Mouse (Mus musculus) stomach, embryonic 16.5 days (tissue): Measurements from ENCODE around the gene Dedd2. TPM values are rescaled to one million over a fixed set of nuclear protein-coding genes. Genes with fewer than 3 reads are reported as not detected.
A peak's percentile ranks its signal among the peaks of the same experiment; 100 is the strongest.
"Not testable (repeated sequence)": the region's sequence is repeated elsewhere in the genome, so short reads cannot be mapped to it uniquely, and the experiment has no call there.

Experiments
- ATAC-seq: fragments of 200-750 bp; cut with Nextera tagmentation; 2 replicates; pipeline ENCODE4 v1.8.0; 2017; ENCODE audit warnings: moderate number of reproducible peaks, moderate TSS enrichment; ENCODE audit not compliant: insufficient read depth, low FRiP score
- H3K27ac ChIP-seq: fragments of 300-500 bp; sonication (generic); 2 replicates; pipeline ENCODE4 v1.5.1; 2014; ENCODE audit warnings: low read length
- H3K27me3 ChIP-seq: fragments of 300-500 bp; sonication (generic); 2 replicates; pipeline ENCODE4 v1.6.1; 2014; ENCODE audit warnings: low read length, control low read depth, mixed read lengths; ENCODE audit not compliant: control insufficient read depth, insufficient read depth
- H3K36me3 ChIP-seq: fragments of 300-500 bp; sonication (generic); 2 replicates; pipeline ENCODE4 v1.6.1; 2014; ENCODE audit warnings: low read length; ENCODE audit not compliant: control insufficient read depth, insufficient read depth
- H3K4me1 ChIP-seq: fragments of 300-500 bp; sonication (generic); 2 replicates; pipeline ENCODE4 v1.6.1; 2014; ENCODE audit warnings: low read length, control low read depth, mixed read lengths; ENCODE audit not compliant: control insufficient read depth, insufficient read depth
- H3K4me2 ChIP-seq: fragments of 300-500 bp; sonication (generic); 2 replicates; pipeline ENCODE4 v1.6.1; 2014; ENCODE audit warnings: low read depth, low read length, mixed read lengths
- H3K4me3 ChIP-seq: fragments of 300-500 bp; sonication (generic); replicated peaks from 2 replicates; pipeline ENCODE4 v1.5.1; 2014; ENCODE audit warnings: mild to moderate bottlenecking, low read length
- H3K9ac ChIP-seq: fragments of 300-500 bp; sonication (generic); 2 replicates; pipeline ENCODE4 v1.6.1; 2014; ENCODE audit warnings: low read length
- H3K9me3 ChIP-seq: fragments of 300-500 bp; sonication (generic); replicated peaks from 2 replicates; pipeline ENCODE4 v1.6.1; 2016; ENCODE audit warnings: low read length, control low read depth; ENCODE audit not compliant: control insufficient read depth
- WGBS: fragments of 180-500 bp; shearing (Covaris S2); extraction: QIAGEN DNeasy Blood & Tissue Kit; methylation state at CpG from one replicate; pipeline ENCODE4 v1.1.7; 2014; 5-methylcytosine and 5-hydroxymethylcytosine counted together
- polyA plus RNA-seq: library from polyadenylated mRNA; unstranded; fragments of >200 nt; fragmentation: Nextera tagmentation; extraction: Ambion mirVana; gene quantifications from 2 replicates; pipeline ENCODE4 v1.2.1, GENCODE M21; 2015

Gene Dedd2
- 9.1 and 9.7 TPM in 2 replicates for polyA plus RNA-seq

DNA sequence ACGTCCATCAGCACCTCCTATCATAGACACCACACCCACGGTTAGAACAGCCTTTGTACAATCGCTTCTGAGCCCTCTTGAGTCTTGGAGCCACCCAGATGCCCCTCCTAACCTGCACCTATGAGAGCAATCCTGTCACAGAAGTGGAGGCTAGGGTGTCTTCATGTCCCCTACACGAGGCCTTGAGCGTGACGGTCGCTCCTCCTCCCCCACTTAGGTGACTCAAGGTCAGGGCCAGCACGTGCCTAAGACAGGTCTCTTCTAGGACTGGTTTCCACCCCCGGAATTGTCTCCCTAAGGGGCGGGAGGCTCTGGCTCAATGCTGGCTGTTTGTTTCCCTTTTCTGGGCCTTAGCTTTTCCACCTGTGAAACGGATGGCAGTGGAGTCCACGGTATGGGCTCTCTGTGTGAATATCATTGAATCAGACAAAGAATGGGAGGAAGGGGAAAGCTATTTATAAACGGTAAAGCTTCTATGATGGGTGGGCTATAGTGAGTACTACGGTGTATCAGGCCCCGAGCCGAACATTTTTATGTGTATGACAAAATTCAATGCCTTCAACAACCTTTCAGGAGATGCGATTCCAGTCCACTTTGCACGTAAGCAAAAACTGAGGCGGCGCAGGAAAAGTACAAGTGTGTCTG is at the start of gene Dedd2:
TSS of gene Dedd2 (minus strand) at position 159 of the 645 bp plus-strand sequence.
- H3K27me3 ChIP-seq: no peaks in the 10 kb centered on the region
- 5% methylated on average over 20 of the region's 20 CpGs for WGBS
- H3K4me2 ChIP-seq: peak within 1 kb of the TSS; percentile 68
- peaks cover 5% of the 10 kb centered on the region; the same call in 1 of the 2 replicates for H3K36me3 ChIP-seq
- H3K9me3 ChIP-seq: no peaks in the 10 kb centered on the region
- peak within 1 kb of the TSS; percentile 88 for H3K27ac ChIP-seq
- H3K9ac ChIP-seq: peak within 1 kb of the TSS; percentile 83
- peak within 1 kb of the TSS; percentile 72 for H3K4me3 ChIP-seq
- ATAC-seq: no peak
- H3K4me1 ChIP-seq: peaks cover 29% of the 10 kb centered on the region

DNA sequence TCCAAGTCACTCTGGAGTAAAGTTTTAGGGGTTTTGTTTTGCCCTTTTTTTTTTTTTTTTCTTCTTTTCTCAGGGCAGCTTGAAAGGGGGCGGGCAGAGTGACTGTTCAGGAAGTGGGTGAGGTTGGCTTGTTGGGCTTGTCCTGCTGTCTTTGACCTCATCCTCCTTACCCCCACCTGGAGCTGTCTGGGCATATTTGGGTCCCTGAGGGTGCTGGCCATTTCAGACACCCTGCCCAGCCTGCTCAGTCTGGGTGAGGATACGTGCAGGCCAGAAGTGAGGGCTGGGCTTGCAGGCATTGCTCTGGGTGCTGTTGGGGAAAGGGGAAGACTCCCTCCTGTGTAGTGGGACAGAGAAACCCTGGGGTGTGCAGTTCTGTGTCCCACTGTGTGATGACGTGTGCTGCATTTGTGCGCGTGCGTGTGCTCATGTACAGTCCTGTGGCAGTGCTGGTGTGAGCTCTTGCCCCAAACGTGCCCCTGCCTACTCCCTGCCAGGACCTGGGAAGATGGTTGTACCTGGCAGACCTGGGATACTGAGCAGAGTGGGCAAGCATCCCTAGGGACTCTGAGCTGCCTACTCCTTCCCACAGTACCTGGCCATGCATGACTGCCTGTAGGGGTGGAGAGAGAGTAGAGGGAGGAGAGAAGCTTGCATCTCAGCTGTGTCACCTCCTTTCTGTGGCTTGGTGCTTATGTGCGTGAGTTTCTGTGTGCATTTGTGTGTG is 49.3 kb upstream of the Dedd2 start:
- H3K36me3 ChIP-seq: peaks cover 14% of the 10 kb centered on the region; the same call in 1 of the 2 replicates
- H3K27me3 ChIP-seq: no peaks in the 10 kb centered on the region
- peaks cover 30% of the 10 kb centered on the region for H3K4me1 ChIP-seq
- peak overlapping the region; percentile 90 for H3K27ac ChIP-seq
- no peak for ATAC-seq
- peak overlapping the region; percentile 83 for H3K4me2 ChIP-seq
- WGBS: 80% methylated on average over 8 of the region's 8 CpGs
- H3K9me3 ChIP-seq: no peaks in the 10 kb centered on the region
- peak overlapping the region; percentile 89 for H3K4me3 ChIP-seq
- H3K9ac ChIP-seq: peak overlapping the region; percentile 95

DNA sequence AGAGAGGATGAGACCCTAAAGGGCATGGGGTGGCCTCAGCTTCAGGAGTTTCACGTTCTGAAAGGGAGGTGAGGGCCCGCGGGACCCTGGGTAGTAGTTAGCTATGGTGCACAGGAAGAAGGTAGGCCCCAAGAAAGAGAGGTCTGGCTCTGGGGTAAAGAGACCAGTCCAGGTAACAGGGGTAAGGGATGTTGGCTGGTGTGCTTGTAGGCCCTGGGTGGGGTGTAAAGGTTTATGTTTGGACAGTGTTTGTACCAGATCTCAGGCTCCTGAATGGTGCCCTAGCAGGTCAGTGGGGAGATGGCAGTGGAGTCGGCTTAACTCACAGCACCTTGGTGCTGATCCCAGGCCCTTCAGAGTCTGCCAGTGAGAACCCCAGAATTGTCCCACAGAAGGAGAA is 48.6 kb upstream of the Dedd2 start:
- ATAC-seq: no peak
- peak overlapping the region; percentile 89 for H3K4me3 ChIP-seq
- no peaks in the 10 kb centered on the region for H3K9me3 ChIP-seq
- H3K9ac ChIP-seq: peak overlapping the region; percentile 95
- peaks cover 25% of the 10 kb centered on the region for H3K4me1 ChIP-seq
- H3K27ac ChIP-seq: peak overlapping the region; percentile 90
- peaks cover 14% of the 10 kb centered on the region; the same call in 1 of the 2 replicates for H3K36me3 ChIP-seq
- peak overlapping the region; percentile 83 for H3K4me2 ChIP-seq
- WGBS: 38% methylated on average over 4 of the region's 4 CpGs
- no peaks in the 10 kb centered on the region for H3K27me3 ChIP-seq

DNA sequence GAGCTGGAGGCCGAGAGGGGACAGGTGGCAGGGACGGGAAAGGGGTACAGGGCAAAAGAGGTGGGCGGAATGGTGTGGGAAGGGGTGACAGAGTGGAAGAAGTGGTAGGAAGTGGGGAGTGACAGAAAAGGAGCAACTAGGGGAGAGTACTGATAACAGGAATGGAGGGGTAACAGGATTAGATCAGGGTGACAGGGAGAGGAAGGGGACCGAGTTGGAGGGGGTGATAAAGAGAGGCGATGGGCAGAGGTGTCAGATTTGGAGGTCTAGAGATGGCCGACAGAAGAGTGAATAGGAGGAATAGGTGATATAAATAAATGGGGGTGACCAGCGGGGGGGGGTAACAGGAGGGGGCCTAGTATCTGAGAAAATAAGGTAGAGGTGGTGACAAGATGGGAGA is 48.2 kb upstream of the Dedd2 start:
- Histone ChIP-seq H3K4me1 (peaks cover 21% of the 10 kb centered on the region), H3K27me3 (no peaks in the 10 kb centered on the region), H3K9ac (peak overlapping the region; percentile 95), H3K27ac (peak overlapping the region; percentile 90), H3K9me3 (no peaks in the 10 kb centered on the region), H3K4me2 (peak overlapping the region; percentile 83), H3K4me3 (peak overlapping the region; percentile 89), H3K36me3 (peaks cover 14% of the 10 kb centered on the region; the same call in 1 of the 2 replicates)
- 1% methylated on average over 7 of the region's 7 CpGs for WGBS
- ATAC-seq: no peak

DNA sequence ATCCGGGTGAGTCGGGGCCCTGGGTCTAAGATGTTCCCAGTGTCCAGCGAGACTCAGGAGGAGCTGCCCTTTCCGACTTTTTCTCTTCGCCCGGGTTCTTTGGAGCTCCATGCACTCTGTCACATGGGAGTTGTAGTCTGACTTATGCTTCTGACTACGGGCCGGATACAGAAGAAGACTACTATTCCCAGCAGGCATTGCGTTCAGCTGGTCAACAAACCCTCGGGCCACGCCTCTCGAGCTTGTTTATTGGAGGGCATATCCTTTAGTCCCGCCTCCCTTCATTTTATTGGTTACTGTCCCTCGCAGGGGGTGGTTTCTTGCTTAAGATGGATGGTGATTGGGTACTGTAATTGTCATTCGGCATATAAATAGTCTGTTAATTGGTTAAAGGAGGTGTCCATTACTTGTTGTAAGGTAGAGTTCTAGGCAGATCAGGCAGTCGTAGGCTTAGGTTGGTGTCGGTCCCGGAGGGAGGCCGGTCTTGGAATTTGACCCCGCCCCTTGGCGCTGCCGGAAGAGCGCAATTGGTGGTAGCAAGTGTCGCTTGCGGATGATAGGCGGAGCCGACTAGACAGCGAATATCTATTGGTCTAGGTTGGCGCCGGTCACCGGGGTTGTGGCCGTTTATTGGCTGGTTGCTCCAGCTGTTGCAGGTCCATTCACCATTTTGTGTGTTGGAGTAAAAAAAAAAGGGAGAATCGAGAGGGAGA is 47.5 kb upstream of the Dedd2 start:
- Histone ChIP-seq H3K9ac (peak overlapping the region; percentile 95), H3K9me3 (no peaks in the 10 kb centered on the region), H3K4me3 (peak overlapping the region; percentile 89), H3K27ac (peak overlapping the region; percentile 95), H3K27me3 (no peaks in the 10 kb centered on the region), H3K4me2 (peak overlapping the region; percentile 83), H3K36me3 (peaks cover 14% of the 10 kb centered on the region; the same call in 1 of the 2 replicates), H3K4me1 (peaks cover 17% of the 10 kb centered on the region)
- ATAC-seq: peak; percentile 94
- under 1% methylated on average over 33 of the region's 33 CpGs for WGBS

DNA sequence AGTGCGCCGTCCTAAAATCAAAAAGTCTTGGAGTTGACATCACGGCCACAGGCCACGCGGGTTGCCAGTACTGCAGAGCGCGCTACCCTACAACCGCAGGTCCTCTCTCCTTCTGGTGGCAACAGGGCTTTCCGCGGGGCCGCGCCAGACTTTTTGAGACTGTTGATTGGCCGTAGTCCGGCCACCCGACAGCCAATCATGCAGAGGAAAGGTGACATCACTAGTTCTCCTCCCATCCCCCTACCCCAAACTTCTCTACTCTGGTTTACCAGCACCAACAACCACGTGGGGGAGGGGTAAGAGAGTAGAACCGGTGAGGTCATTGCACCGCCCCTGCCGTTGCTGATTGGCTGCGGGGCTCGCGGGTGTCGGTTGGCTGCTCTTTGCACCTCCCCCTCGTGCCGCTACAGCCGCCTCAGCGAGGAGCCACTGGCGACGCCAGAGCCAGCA is 46.9 kb upstream of the Dedd2 start, which contains the start of gene Cic:
TSS of gene Cic (plus strand) at position 404 of the 450 bp plus-strand sequence.
- H3K4me3 ChIP-seq: peak within 1 kb of the TSS; percentile 89
- peak within 1 kb of the TSS; percentile 95 for H3K9ac ChIP-seq
- peaks cover 17% of the 10 kb centered on the region for H3K4me1 ChIP-seq
- H3K27ac ChIP-seq: peak within 1 kb of the TSS; percentile 95
- H3K27me3 ChIP-seq: no peaks in the 10 kb centered on the region
- peaks cover 13% of the 10 kb centered on the region; the same call in 1 of the 2 replicates for H3K36me3 ChIP-seq
- H3K4me2 ChIP-seq: peak within 1 kb of the TSS; percentile 83
- peak; percentile 88 for ATAC-seq
- 0% methylated on average over 29 of the region's 29 CpGs for WGBS
- no peaks in the 10 kb centered on the region for H3K9me3 ChIP-seq

DNA sequence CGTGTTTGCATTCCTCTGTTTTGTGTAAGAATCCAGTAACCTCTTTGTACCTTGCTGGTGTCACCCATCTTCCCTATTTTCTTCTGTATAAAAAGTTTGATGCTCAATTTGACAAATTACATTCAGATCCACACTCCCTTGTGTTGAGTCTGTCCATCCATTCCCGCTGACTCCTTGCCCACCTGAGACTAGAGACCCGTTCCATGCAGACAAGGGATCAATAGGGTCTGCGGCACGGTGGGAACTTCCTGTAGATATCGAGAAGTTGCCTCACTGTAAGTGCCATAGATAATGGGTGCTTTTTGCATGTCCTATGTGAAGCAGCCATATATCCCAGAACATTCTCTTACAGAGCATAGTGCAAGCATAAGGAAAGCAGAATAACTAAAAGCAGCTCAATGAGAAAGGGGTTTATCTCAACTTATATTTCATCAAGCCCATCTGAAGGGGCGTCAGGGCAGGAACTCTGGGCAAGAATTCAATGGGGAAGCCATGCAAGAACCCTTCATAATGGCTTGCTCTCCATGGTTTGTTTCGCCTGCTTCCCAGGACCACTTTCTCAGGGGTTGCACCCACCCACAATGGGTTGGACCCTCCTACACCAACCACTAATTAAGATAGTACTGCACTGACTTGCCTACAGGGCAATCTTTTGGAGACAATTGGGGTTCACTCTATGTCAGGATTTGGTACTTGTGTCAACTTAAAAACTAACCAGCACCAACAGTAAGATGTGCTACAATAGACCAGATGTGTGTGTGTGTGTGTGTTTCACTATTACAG is 46.0 kb upstream of the Dedd2 start:
- 85% methylated on average over 8 of the region's 8 CpGs for WGBS
- Histone ChIP-seq H3K36me3 (peaks cover 3% of the 10 kb centered on the region; the same call in 1 of the 2 replicates), H3K4me3 (no peak overlapping the region)

DNA sequence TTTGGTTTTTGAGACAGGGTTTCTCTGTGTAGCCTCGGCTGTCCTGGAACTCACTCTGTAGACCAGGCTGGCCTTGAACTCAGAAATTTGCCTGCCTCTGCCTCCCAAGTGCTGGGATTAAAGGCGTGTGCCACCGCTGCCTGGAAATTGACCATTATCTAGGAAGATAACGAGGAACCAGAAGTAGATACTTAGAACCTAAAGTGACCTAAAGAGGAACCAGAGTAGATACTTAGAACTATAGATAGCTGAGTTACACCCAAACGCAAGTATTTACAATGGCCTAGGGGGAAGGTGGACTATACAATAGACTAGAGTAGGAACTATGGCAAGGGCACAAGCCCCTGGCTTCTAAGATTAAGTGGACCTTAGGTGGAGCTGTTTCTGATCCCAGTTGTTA is 45.3 kb upstream of the Dedd2 start:
- H3K4me1 ChIP-seq: peaks cover 17% of the 10 kb centered on the region
- H3K4me2 ChIP-seq, H3K27ac ChIP-seq, H3K4me3 ChIP-seq, H3K27me3 ChIP-seq, H3K36me3 ChIP-seq, ATAC-seq, H3K9ac ChIP-seq, H3K9me3 ChIP-seq: not testable (repeated sequence)
- WGBS: 79% methylated on average over 5 of the region's 5 CpGs

More for the DNA sequence above, 46.0 kb upstream of the Dedd2 start:
- ATAC-seq: no peak
- Histone ChIP-seq H3K27me3 (no peaks in the 10 kb centered on the region), H3K4me2 (peak overlapping the region; percentile 59; the same call in 1 of the 2 replicates), H3K27ac (no peak overlapping the region), H3K4me1 (peaks cover 17% of the 10 kb centered on the region), H3K9me3 (no peaks in the 10 kb centered on the region), H3K9ac (no peak overlapping the region)
